In the genomic region with DNA sequence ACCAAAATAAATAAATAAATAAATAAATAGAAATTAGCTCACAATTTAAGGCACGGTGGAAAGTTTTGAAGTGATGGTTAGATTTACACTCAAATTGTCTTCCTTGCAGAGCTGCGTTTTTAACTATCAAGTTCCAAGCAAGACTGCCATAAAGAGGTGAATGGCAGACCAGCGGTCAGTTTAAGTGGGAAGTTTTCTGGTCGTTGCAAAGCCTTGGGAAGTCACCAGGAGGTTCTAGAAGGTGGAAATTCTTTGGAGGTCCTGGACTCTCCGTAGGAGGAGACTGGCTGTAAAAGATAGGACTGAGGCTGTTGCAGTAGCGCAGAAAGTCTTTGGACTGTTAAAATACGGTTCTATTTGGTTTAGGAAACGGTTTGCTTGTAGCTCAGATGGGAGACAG, we compare ENCODE assay signal across 8 mouse cellular contexts. TPM values are rescaled to one million over a fixed set of nuclear protein-coding genes. Genes with fewer than 3 reads are reported as not detected.
DNase-seq lines count a peak whose midpoint lies in the region; ATAC-seq and TF ChIP-seq lines count a peak whose summit lies in the region.

No protein-coding gene starts in this region.

- 2% methylated on average over 8 of the region's 8 CpGs for WGBS in kidney, embryonic 16.5 days
- WGBS in hindbrain, postnatal 0 days = 3% methylated on average over 8 of the region's 8 CpGs
- WGBS in midbrain, embryonic 15.5 days = 9% methylated on average over 8 of the region's 8 CpGs

- peaks cover 15% of the 10 kb centered on the region for H3K4me1 ChIP-seq in kidney, embryonic 16.5 days (ENCODE audit: insufficient read depth, low read length)
- peaks cover 14% of the 10 kb centered on the region for H3K4me1 ChIP-seq in hindbrain, postnatal 0 days (ENCODE audit: insufficient read depth, low read length)
- H3K4me1 ChIP-seq in midbrain, embryonic 15.5 days = peaks cover 41% of the 10 kb centered on the region

- DNase-seq in kidney, adult 18-20 months = no peak
- DNase-seq in hindbrain, postnatal 0 days (ENCODE audit: low spot score) = no peak
- DNase-seq in gastrocnemius, postnatal 36 days = no peak
- DNase-seq in left cerebral cortex, adult 11 months (ENCODE audit: low spot score) = no peak
- DNase-seq in right cerebral cortex, postnatal 10 days (ENCODE audit: low spot score in 2 of 2) = no peak

- peak overlapping the region; percentile 88 for H3K9ac ChIP-seq in kidney, embryonic 16.5 days (replicated peaks; ENCODE audit: low read length)
- peak overlapping the region; percentile 83 for H3K9ac ChIP-seq in hindbrain, postnatal 0 days (replicated peaks; ENCODE audit: low read length)
- peak overlapping the region; percentile 60 for H3K9ac ChIP-seq in midbrain, embryonic 15.5 days

- no peak for TF ChIP-seq CTCF in hindbrain, postnatal 0 days (IDR thresholded peaks at IDR 0.05; ENCODE audit: low read depth)

- intact Hi-C loops in gastrocnemius, postnatal 36 days (cut with DNase I) = no loop called here

- H3K36me3 ChIP-seq in kidney, embryonic 16.5 days (ENCODE audit: insufficient read depth, low read length) = peaks cover 27% of the 10 kb centered on the region
- H3K36me3 ChIP-seq in hindbrain, postnatal 0 days (ENCODE audit: insufficient read depth, low read length) = peaks cover 17% of the 10 kb centered on the region
- H3K36me3 ChIP-seq in midbrain, embryonic 15.5 days (replicated peaks) = peaks cover 22% of the 10 kb centered on the region

- H3K27ac ChIP-seq in kidney, embryonic 16.5 days (ENCODE audit: low read length) = peak overlapping the region; percentile 97
- peak overlapping the region; percentile 87 for H3K27ac ChIP-seq in hindbrain, postnatal 0 days
- peak overlapping the region; percentile 88 for H3K27ac ChIP-seq in midbrain, embryonic 15.5 days

- no peaks in the 10 kb centered on the region for H3K27me3 ChIP-seq in kidney, embryonic 16.5 days (ENCODE audit: insufficient read depth, low read length)
- H3K27me3 ChIP-seq in hindbrain, postnatal 0 days (ENCODE audit: insufficient read depth, low read length) = no peaks in the 10 kb centered on the region
- no peaks in the 10 kb centered on the region for H3K27me3 ChIP-seq in midbrain, embryonic 15.5 days (replicated peaks)

- H3K9me3 ChIP-seq in kidney, embryonic 16.5 days (ENCODE audit: low read length) = peaks cover 16% of the 10 kb centered on the region
- H3K9me3 ChIP-seq in hindbrain, postnatal 0 days (ENCODE audit: low read length) = no peaks in the 10 kb centered on the region
- H3K9me3 ChIP-seq in midbrain, embryonic 15.5 days = no peaks in the 10 kb centered on the region

- peak overlapping the region; percentile 84 for H3K4me3 ChIP-seq in kidney, embryonic 16.5 days (ENCODE audit: low read length)
- peak overlapping the region; percentile 88 for H3K4me3 ChIP-seq in hindbrain, postnatal 0 days (ENCODE audit: low read length)
- H3K4me3 ChIP-seq in midbrain, embryonic 15.5 days = peak overlapping the region; percentile 59

- peak overlapping the region; percentile 83 for H3K4me2 ChIP-seq in kidney, embryonic 16.5 days (replicated peaks; ENCODE audit: low read depth, low read length)
- H3K4me2 ChIP-seq in hindbrain, postnatal 0 days (ENCODE audit: low read depth, low read length) = peak overlapping the region; percentile 87
- peak overlapping the region; percentile 64 for H3K4me2 ChIP-seq in midbrain, embryonic 15.5 days

- peak; percentile 35; the same call in 1 of the 2 replicates for ATAC-seq in kidney, embryonic 16.5 days (ENCODE audit: low FRiP score, low TSS enrichment)
- ATAC-seq in common myeloid progenitor, adult 5-6 weeks (replicated peaks; ENCODE audit: low read depth, poor library complexity, severe bottlenecking) = peak; percentile 20
- no peak for ATAC-seq in hindbrain, postnatal 0 days
- ATAC-seq in midbrain, embryonic 15.5 days (replicated peaks) = peak; percentile 28

RNA-seq across cellular contexts. Expression of gene Mcoln1, which starts 0.5 kb away (rescaled TPM):
- 72.2 and 73.5 TPM in 2 replicates for polyA plus RNA-seq in kidney, embryonic 16.5 days (2015; fragmentation: Nextera tagmentation; extraction: Ambion mirVana)
- 26.1 and 28.9 TPM in 2 replicates for total RNA-seq in common myeloid progenitor, adult 5-6 weeks (2017)
- total RNA-seq in hindbrain, postnatal 0 days (2014; rRNA removed) = 113 and 140 TPM in 2 replicates
- polyA plus RNA-seq in hindbrain, postnatal 0 days (2015; fragmentation: Nextera tagmentation; extraction: Ambion mirVana) = 92.4 and 96.8 TPM in 2 replicates
- polyA plus RNA-seq in midbrain, embryonic 15.5 days (2015; fragmentation: Nextera tagmentation; extraction: Ambion mirVana) = 126 and 130 TPM in 2 replicates
- total RNA-seq in gastrocnemius, postnatal 36 days (2021) = 10 to 100 TPM; 21.3 to 23.0 TPM

RNA-seq across cellular contexts. Expression of gene Zfp358, which starts 6.8 kb away (rescaled TPM):
- 55.6 and 57.1 TPM in 2 replicates for polyA plus RNA-seq in kidney, embryonic 16.5 days (2015; fragmentation: Nextera tagmentation; extraction: Ambion mirVana)
- 6.2 and 8.3 TPM in 2 replicates for total RNA-seq in common myeloid progenitor, adult 5-6 weeks (2017)
- 98.3 and 109 TPM in 2 replicates for total RNA-seq in hindbrain, postnatal 0 days (2014; rRNA removed)
- 46.0 and 49.6 TPM in 2 replicates for polyA plus RNA-seq in hindbrain, postnatal 0 days (2015; fragmentation: Nextera tagmentation; extraction: Ambion mirVana)
- 83.9 and 89.2 TPM in 2 replicates for polyA plus RNA-seq in midbrain, embryonic 15.5 days (2015; fragmentation: Nextera tagmentation; extraction: Ambion mirVana)
- 10 to 100 TPM; 28.8 to 29.1 TPM for total RNA-seq in gastrocnemius, postnatal 36 days (2021)

RNA-seq across cellular contexts. Expression of gene Pnpla6, which starts 15.4 kb away (rescaled TPM):
- 35.7 and 42.4 TPM in 2 replicates for polyA plus RNA-seq in kidney, embryonic 16.5 days (2015; fragmentation: Nextera tagmentation; extraction: Ambion mirVana)
- 16.1 and 21.8 TPM in 2 replicates for total RNA-seq in common myeloid progenitor, adult 5-6 weeks (2017)
- total RNA-seq in hindbrain, postnatal 0 days (2014; rRNA removed) = 55.6 and 82.6 TPM in 2 replicates
- polyA plus RNA-seq in hindbrain, postnatal 0 days (2015; fragmentation: Nextera tagmentation; extraction: Ambion mirVana) = 35.3 and 38.4 TPM in 2 replicates
- 42.5 and 45.5 TPM in 2 replicates for polyA plus RNA-seq in midbrain, embryonic 15.5 days (2015; fragmentation: Nextera tagmentation; extraction: Ambion mirVana)
- total RNA-seq in gastrocnemius, postnatal 36 days (2021) = 10 to 100 TPM in 1 of 2 experiments, 1 to 10 TPM in 1; 8.4 to 10.4 TPM

RNA-seq across cellular contexts. Expression of gene Tex45, which starts 29.1 kb away (rescaled TPM):
- polyA plus RNA-seq in kidney, embryonic 16.5 days (2015; fragmentation: Nextera tagmentation; extraction: Ambion mirVana) = 0.19 TPM in 1 of 2 replicates, not detected in the other
- not detected in 2 replicates for total RNA-seq in common myeloid progenitor, adult 5-6 weeks (2017)
- 0.26 TPM in 1 of 2 replicates, not detected in the other for total RNA-seq in hindbrain, postnatal 0 days (2014; rRNA removed)
- polyA plus RNA-seq in hindbrain, postnatal 0 days (2015; fragmentation: Nextera tagmentation; extraction: Ambion mirVana) = 0.57 and 0.73 TPM in 2 replicates
- 0.23 and 0.49 TPM in 2 replicates for polyA plus RNA-seq in midbrain, embryonic 15.5 days (2015; fragmentation: Nextera tagmentation; extraction: Ambion mirVana)
- total RNA-seq in gastrocnemius, postnatal 36 days (2021) = under 1 TPM in 1 of 2 experiments, not detected in 1; 0.15 TPM

RNA-seq across cellular contexts. Expression of gene Pex11g, which starts 32.3 kb away (rescaled TPM):
- 8.7 and 10.1 TPM in 2 replicates for polyA plus RNA-seq in kidney, embryonic 16.5 days (2015; fragmentation: Nextera tagmentation; extraction: Ambion mirVana)
- total RNA-seq in common myeloid progenitor, adult 5-6 weeks (2017) = 1.3 and 1.4 TPM in 2 replicates
- total RNA-seq in hindbrain, postnatal 0 days (2014; rRNA removed) = 1.5 and 4.9 TPM in 2 replicates
- 2.0 and 2.4 TPM in 2 replicates for polyA plus RNA-seq in hindbrain, postnatal 0 days (2015; fragmentation: Nextera tagmentation; extraction: Ambion mirVana)
- polyA plus RNA-seq in midbrain, embryonic 15.5 days (2015; fragmentation: Nextera tagmentation; extraction: Ambion mirVana) = 4.9 and 5.4 TPM in 2 replicates
- 1 to 10 TPM; 2.4 to 3.5 TPM for total RNA-seq in gastrocnemius, postnatal 36 days (2021)
